Mouse (Mus musculus) stomach, embryonic 15.5 days (tissue): ENCODE results near the gene Glra1. TPM values are rescaled to one million over a fixed set of nuclear protein-coding genes. Genes with fewer than 3 reads are reported as not detected.

ENCODE experiments used
- ATAC-seq: fragments of 200-750 bp; cut with Nextera tagmentation; 2 replicates; pipeline ENCODE4 v1.8.0; 2017; ENCODE audit warnings: low read depth, moderate number of reproducible peaks, moderate TSS enrichment; ENCODE audit not compliant: insufficient read depth, low FRiP score
- H3K27ac ChIP-seq: fragments of 300-500 bp; sonication (generic); 2 replicates; pipeline ENCODE4 v1.5.1; 2015; ENCODE audit warnings: mild to moderate bottlenecking, inconsistent platforms
- H3K27me3 ChIP-seq: fragments of 300-500 bp; sonication (generic); replicated peaks from 2 replicates; pipeline ENCODE4 v1.6.1; 2015; ENCODE audit warnings: inconsistent platforms
- H3K36me3 ChIP-seq: fragments of 300-500 bp; sonication (generic); 2 replicates; pipeline ENCODE4 v1.6.1; 2015; ENCODE audit warnings: inconsistent platforms
- H3K4me1 ChIP-seq: fragments of 300-500 bp; sonication (generic); 2 replicates; pipeline ENCODE4 v1.6.1; 2015; ENCODE audit warnings: inconsistent platforms
- H3K4me2 ChIP-seq: fragments of 300-500 bp; sonication (generic); 2 replicates; pipeline ENCODE4 v1.6.1; 2015; ENCODE audit warnings: mild to moderate bottlenecking, inconsistent platforms
- H3K4me3 ChIP-seq: fragments of 300-500 bp; sonication (generic); replicated peaks from 2 replicates; pipeline ENCODE4 v1.5.1; 2015; ENCODE audit warnings: inconsistent platforms
- H3K9ac ChIP-seq: fragments of 300-500 bp; sonication (generic); 2 replicates; pipeline ENCODE4 v1.6.1; 2015; ENCODE audit warnings: inconsistent platforms
- H3K9me3 ChIP-seq: fragments of 300-500 bp; sonication (generic); 2 replicates; pipeline ENCODE4 v1.6.1; 2016; ENCODE audit warnings: inconsistent platforms
- WGBS: fragments of 180-500 bp; shearing (Covaris S2); methylation state at CpG from one replicate; pipeline ENCODE4 v1.1.7; 2015; 5-methylcytosine and 5-hydroxymethylcytosine counted together
- polyA plus RNA-seq: library from polyadenylated mRNA; unstranded; fragments of >200 nt; fragmentation: Nextera tagmentation; extraction: Ambion mirVana; gene quantifications from 2 replicates; pipeline ENCODE4 v1.2.1, GENCODE M21; 2015

Gene Glra1
- polyA plus RNA-seq, 1 experiment from 2014 or later, result not detected

DNA sequence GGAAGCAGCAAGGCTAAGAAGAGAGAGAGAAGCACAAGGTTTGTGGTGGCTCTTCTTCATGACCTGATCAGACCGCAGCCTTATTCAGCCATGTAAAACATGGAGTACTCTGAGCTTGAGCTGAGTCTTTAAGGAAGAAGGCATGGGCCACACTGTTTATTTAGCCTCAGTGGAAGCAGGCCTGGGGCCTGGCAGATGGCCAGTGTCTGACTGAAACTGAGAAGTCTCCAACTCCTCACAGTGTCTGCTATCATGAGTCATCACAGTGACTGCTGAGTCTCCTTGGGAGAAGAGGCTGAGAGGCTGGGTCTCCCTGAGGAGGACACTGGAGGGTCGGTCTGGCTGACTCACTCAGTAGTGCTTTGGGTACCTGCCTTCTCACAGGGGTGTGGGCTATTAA is 33.6 kb downstream of the Glra1 start:
- Histone ChIP-seq H3K4me2 (no peak overlapping the region), H3K4me3 (no peak overlapping the region), H3K36me3 (no peaks in the 10 kb centered on the region), H3K27ac (no peak overlapping the region), H3K27me3 (no peaks in the 10 kb centered on the region), H3K4me1 (no peaks in the 10 kb centered on the region), H3K9me3 (no peaks in the 10 kb centered on the region), H3K9ac (no peak overlapping the region)
- WGBS, result 58% methylated on average over 2 of the region's 2 CpGs
- no peak for ATAC-seq

DNA sequence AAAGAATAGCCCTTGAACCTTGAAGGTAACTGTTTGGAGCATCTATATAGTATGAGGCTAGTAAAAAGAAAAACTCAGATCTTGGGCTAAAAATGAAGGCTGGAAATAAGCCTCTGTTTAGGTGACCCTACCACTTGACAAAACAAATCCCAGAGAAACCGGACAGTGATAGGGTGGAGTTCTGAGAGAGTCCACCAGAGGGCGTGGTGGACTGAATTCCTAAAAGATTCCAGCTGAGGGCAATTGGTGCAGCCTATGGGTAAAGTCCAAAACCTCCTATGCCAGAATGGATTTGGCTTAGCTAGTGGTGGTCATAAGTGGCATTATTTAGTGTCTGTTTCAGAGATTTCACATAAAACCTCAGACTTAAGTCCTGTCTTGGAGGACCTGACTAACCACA is 36.9 kb downstream of the Glra1 start:
- ATAC-seq, result no peak
- Histone ChIP-seq H3K4me3 (no peak overlapping the region), H3K9me3 (no peaks in the 10 kb centered on the region), H3K36me3 (no peaks in the 10 kb centered on the region), H3K9ac (no peak overlapping the region), H3K27ac (no peak overlapping the region), H3K27me3 (no peaks in the 10 kb centered on the region), H3K4me1 (no peaks in the 10 kb centered on the region), H3K4me2 (no peak overlapping the region)
- 28% methylated on average over 2 of the region's 2 CpGs for WGBS

DNA sequence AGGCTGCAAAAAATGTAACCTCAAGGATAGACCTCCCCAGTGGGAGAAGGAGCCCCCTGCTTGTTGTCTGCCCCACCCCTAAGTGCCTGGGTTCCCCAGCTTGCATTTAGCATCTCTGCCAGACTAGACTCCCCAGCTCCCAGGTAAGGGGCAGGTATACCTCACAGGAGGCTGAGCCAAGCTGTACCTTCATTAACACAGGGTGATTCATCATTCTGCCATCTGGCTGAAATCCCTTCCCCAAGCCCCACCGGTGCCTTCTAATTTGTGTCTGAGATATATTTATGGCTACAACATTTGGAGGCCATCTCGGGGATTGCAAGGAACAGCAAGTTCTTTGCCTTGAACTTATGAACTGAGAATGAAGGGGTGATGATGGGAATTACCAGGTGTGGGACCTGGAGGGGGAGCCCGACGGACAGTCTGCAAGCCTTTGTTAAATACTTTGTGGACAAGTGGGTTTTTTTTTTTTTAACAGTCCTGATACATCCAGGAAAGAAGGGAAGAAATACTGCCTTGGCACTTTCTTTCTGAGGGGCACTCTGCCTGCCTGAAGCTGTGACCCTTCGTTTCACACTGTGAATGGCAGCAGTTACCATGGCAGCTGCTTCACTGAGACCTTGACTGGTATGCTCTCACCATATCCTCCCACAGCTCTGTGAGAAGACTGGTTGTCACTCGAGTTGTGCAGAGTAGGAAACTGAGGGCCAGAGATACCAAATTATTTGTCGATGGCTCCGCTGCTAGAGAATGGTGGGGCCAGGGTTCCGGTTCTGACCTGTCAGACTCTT is 41.5 kb downstream of the Glra1 start:
- H3K27ac ChIP-seq, result no peak overlapping the region
- H3K9me3 ChIP-seq, result no peaks in the 10 kb centered on the region
- no peaks in the 10 kb centered on the region for H3K4me1 ChIP-seq
- 57% methylated on average over 9 of the region's 9 CpGs for WGBS
- ATAC-seq, result no peak
- H3K36me3 ChIP-seq, result no peaks in the 10 kb centered on the region
- no peak overlapping the region for H3K4me2 ChIP-seq
- H3K27me3 ChIP-seq, result no peaks in the 10 kb centered on the region
- no peak overlapping the region for H3K9ac ChIP-seq
- H3K4me3 ChIP-seq, result no peak overlapping the region

DNA sequence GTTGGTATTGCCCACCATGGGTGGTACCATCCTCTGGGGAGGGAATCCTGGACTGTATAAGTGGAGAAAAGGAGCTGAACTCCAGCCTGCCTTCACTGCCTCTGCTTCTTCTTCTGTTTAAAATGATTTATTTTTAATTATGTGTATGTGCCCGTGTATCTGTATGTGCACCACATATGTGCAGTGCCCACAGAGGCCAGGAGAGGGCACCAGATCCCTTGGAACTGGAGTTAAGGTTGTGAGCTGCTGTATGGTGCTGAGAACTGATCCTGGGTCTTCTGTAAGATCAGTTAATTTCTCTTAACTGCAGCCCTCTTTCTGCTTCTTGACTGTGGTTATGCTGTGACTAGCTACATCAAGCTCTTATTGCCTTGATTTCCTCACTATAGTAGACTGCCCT is 62.3 kb downstream of the Glra1 start:
- no peak overlapping the region for H3K27ac ChIP-seq
- no peaks in the 10 kb centered on the region for H3K27me3 ChIP-seq
- H3K4me1 ChIP-seq, result no peaks in the 10 kb centered on the region
- no peaks in the 10 kb centered on the region for H3K36me3 ChIP-seq
- H3K4me2 ChIP-seq, result no peak overlapping the region
- H3K9ac ChIP-seq, result no peak overlapping the region
- H3K4me3 ChIP-seq, result no peak overlapping the region
- no peaks in the 10 kb centered on the region for H3K9me3 ChIP-seq
- ATAC-seq, result no peak
- WGBS, result 67% methylated on average over 1 of the region's 1 CpGs

DNA sequence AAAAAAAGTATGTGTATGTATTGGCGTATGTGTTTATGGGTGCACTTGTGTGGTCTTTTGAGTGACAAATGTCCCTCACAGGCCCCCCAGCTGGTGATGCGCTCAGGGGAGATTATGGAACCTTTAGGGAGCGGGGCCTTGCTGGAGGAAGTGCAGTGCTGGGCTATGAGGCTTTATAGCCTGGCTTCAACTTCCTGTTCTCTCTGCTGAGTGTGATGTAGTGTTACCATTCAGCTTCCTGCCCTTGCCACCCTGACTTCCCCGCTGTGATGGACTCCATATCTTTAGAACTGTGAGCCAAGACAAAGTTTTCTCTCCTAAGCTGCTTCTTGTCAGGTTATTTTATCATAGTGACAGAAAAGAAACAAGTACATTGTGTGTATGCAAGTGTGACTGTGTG is 65.3 kb downstream of the Glra1 start:
- Histone ChIP-seq H3K4me3 (no peak overlapping the region), H3K4me2 (no peak overlapping the region), H3K27me3 (no peaks in the 10 kb centered on the region), H3K36me3 (no peaks in the 10 kb centered on the region), H3K9me3 (no peaks in the 10 kb centered on the region), H3K4me1 (no peaks in the 10 kb centered on the region), H3K27ac (no peak overlapping the region), H3K9ac (no peak overlapping the region)
- ATAC-seq, result no peak
- WGBS, result 55% methylated on average over 4 of the region's 4 CpGs

DNA sequence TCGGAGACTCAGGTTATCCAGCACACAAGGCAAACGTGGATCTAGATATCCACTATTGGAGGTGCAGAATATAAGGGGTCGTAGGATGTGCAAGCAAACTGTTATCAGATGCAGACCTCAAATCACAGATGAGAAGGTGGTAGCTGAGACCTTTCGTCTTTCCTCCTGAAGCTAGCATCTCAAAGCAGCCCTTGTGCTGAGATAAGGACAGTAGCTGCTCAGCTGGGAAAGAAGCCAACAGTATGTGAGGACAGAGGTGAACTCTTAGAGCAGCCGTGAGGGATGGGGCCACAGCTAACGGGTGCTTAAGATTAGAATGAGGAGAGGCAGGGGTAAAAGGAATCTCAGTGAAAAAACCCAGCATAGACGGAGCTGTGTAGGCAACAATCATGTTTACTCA is 65.9 kb downstream of the Glra1 start:
- no peak overlapping the region for H3K4me2 ChIP-seq
- H3K27ac ChIP-seq, result no peak overlapping the region
- no peak overlapping the region for H3K4me3 ChIP-seq
- no peaks in the 10 kb centered on the region for H3K9me3 ChIP-seq
- 52% methylated on average over 7 of the region's 7 CpGs for WGBS
- H3K4me1 ChIP-seq, result no peaks in the 10 kb centered on the region
- H3K36me3 ChIP-seq, result no peaks in the 10 kb centered on the region
- H3K27me3 ChIP-seq, result no peaks in the 10 kb centered on the region
- H3K9ac ChIP-seq, result no peak overlapping the region
- no peak for ATAC-seq

DNA sequence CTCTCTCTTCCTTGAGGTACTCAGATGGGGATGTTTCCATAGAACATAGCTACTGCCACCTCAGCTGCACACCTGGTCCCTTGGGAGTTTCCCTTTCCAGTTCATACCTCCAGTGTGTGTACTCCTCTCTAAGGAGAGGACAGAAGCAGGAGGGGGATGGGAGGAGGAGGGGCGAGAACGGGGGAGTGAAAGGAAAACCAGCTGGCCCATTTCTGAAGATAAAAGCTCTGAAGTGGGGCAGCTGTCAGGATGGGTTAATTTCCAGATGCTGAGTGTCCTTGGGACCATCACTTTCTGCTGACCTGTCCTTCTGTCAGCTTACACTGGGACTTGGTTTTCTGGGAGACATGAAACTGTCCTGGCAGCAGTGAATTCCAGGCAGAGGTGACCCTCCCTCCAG is 73.2 kb downstream of the Glra1 start:
- H3K27me3 ChIP-seq, result no peaks in the 10 kb centered on the region
- H3K27ac ChIP-seq, result no peak overlapping the region
- H3K4me2 ChIP-seq, result no peak overlapping the region
- H3K4me3 ChIP-seq, result no peak overlapping the region
- H3K36me3 ChIP-seq, result no peaks in the 10 kb centered on the region
- no peak for ATAC-seq
- H3K9ac ChIP-seq, result no peak overlapping the region
- H3K9me3 ChIP-seq, result no peaks in the 10 kb centered on the region
- H3K4me1 ChIP-seq, result 0 out of 2 replicates have a peak, but pooled peaks cover 3% of the 10 kb centered on the region
- WGBS, result 29% methylated on average over 2 of the region's 2 CpGs

DNA sequence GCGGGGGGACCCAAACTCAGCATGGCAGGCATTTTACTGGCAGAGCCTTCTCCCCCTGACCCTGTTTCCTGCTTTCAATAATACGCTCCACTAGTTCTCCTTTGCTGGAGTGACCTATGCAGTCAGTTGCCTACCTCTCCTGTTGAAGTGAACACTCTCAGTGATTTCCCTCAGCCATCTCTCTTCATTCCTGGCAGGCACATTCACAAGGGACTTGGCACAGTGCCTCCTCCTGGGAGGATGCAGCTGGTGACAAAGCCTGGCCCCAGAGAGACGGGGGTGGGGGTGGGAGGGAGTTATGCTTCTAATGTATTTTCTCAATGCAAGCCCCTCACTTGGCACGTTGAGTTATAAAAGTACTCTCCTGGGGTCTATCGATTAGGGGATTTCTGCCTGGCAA is 74.6 kb downstream of the Glra1 start:
- no peak for ATAC-seq
- no peak overlapping the region for H3K9ac ChIP-seq
- H3K36me3 ChIP-seq, result no peaks in the 10 kb centered on the region
- H3K27ac ChIP-seq, result no peak overlapping the region
- no peaks in the 10 kb centered on the region for H3K9me3 ChIP-seq
- H3K4me3 ChIP-seq, result no peak overlapping the region
- H3K27me3 ChIP-seq, result no peaks in the 10 kb centered on the region
- WGBS, result 57% methylated on average over 5 of the region's 5 CpGs
- H3K4me1 ChIP-seq, result 0 out of 2 replicates have a peak, but pooled peaks cover 3% of the 10 kb centered on the region
- H3K4me2 ChIP-seq, result no peak overlapping the region

DNA sequence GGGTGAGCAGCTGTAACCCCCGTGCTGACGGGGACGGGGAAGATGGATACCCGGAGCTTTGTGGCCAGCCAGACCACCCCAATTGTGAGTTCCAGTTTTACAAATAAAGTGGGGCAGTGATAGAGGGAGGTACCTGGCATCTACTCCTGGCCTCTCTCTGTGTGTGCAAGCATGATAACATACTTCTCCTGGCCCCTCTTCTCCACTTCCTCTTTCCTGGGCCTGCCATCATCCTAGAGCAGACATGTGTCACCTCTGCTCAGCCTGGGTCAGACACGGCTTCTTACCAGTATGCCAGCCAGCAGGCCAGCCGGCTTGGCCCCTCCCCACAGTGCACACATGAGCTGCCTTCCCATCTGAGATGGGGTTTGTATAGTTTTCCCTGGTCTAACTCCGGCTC is 77.3 kb downstream of the Glra1 start:
- Histone ChIP-seq H3K9ac (no peak overlapping the region), H3K4me2 (no peak overlapping the region), H3K27me3 (no peaks in the 10 kb centered on the region), H3K9me3 (no peaks in the 10 kb centered on the region), H3K36me3 (no peaks in the 10 kb centered on the region), H3K4me1 (0 out of 2 replicates have a peak, but pooled peaks cover 3% of the 10 kb centered on the region), H3K27ac (no peak overlapping the region), H3K4me3 (no peak overlapping the region)
- no peak for ATAC-seq
- WGBS, result 76% methylated on average over 7 of the region's 7 CpGs

DNA sequence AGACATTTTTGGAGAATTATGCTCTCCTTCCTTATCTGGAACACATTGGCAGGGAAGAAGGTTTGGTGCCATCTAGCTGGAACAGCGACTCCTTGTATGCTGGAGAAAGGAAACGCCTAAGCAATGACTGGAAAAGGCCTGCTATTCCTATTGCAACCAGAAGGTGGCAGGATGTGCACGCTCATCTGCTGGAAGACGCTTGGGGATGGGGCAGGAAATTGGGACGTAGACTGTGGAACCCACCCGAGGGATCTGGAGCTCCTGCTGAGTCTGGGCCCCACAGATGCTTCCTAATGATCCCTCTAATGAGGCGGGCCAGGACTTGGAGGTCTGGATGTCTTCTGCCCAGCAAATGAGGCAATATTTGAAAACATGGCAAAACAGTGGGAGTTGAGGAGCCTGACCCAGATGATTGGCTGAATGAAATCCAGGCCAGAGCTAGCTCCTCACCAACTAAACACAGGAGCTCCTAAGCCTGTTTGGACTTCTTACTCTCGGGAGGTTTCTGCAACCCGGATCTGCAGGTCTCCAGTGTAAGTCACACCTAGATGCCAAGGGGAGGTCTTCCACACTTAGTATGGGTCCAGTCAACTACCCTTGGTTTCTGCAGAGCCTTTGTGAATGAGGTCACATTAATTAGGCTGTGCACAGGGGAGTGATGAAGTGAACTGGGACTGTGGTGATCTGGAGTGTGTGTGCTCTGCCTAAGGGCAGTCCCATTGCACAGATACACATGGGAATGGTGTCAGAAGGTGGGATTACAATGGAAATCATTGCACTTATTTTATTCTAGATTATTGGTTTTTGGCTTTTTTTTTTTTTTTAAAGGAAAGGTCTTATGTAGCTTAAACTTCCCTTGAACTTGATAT is 89.0 kb downstream of the Glra1 start:
- ATAC-seq, result no peak
- WGBS, result 5% methylated on average over 9 of the region's 9 CpGs
- Histone ChIP-seq H3K9ac (no peak overlapping the region), H3K36me3 (no peaks in the 10 kb centered on the region), H3K4me2 (no peak overlapping the region), H3K27ac (no peak overlapping the region), H3K4me3 (no peak overlapping the region), H3K27me3 (no peaks in the 10 kb centered on the region), H3K4me1 (no peaks in the 10 kb centered on the region), H3K9me3 (no peaks in the 10 kb centered on the region)

DNA sequence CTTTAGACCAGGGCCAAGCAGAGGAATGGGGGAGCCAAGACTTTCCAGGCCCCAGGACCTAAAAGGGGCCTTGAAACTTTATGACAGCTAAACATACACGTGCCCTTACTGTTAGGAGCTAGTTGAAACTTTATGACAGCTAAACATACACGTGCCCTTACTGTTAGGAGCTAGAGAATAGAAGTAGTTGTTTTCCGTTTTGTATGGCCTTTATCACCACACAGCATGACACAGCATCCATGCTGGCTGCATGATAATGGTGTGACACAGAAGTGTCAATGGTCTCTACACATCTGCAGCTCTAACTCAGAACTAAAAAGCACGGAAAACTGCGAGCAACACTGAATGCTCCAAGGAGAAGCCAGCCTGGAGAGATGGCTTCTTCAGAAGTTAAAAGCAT is 90.3 kb downstream of the Glra1 start:
- Histone ChIP-seq H3K4me2 (no peak overlapping the region), H3K9ac (no peak overlapping the region), H3K4me1 (no peaks in the 10 kb centered on the region), H3K27ac (no peak overlapping the region), H3K4me3 (no peak overlapping the region), H3K36me3 (no peaks in the 10 kb centered on the region), H3K27me3 (no peaks in the 10 kb centered on the region), H3K9me3 (no peaks in the 10 kb centered on the region)
- ATAC-seq, result no peak
- 63% methylated on average over 5 of the region's 5 CpGs for WGBS

DNA sequence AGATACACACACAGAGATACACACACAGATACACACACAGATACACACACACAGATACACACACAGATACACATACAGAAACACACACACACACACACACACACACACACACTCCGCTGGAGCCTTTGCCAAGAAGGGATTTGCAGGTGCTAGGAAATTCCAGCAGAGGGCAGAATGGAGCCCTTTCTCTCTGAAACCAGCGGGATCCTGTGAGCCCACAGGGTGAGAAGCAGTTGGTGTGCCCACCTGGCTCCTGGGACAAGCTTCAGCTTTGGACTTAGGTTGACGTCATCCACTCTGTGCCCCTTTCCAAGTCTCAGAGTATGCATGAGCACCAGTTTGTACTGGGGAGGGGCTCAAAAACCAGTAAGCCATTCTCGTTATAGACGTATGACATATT is 96.6 kb downstream of the Glra1 start:
- no peak overlapping the region for H3K4me2 ChIP-seq
- no peaks in the 10 kb centered on the region for H3K36me3 ChIP-seq
- no peaks in the 10 kb centered on the region for H3K4me1 ChIP-seq
- H3K27ac ChIP-seq, result no peak overlapping the region
- no peak overlapping the region for H3K4me3 ChIP-seq
- no peak for ATAC-seq
- no peaks in the 10 kb centered on the region for H3K9me3 ChIP-seq
- 50% methylated on average over 5 of the region's 5 CpGs for WGBS
- H3K9ac ChIP-seq, result no peak overlapping the region
- H3K27me3 ChIP-seq, result no peaks in the 10 kb centered on the region
